Mouse (Mus musculus): ENCODE measurements around the gene Pank4.

Pank4 gene

GRCm38 (mm10) chr4:154963901-154964580 is at the start of gene Pank4:
Pank4 (plus strand) TSS chr4:154964123.
- DNase-seq (ENCODE audit: low read depth) = peak; percentile 89

GRCm38 (mm10) chr4:154914252-154914651 is 49.7 kb upstream of the Pank4 start:
- DNase-seq (ENCODE audit: low read depth) = no peak

- no peak for DNase-seq (ENCODE audit: low read depth)
Measured at GRCm38 (mm10) chr4:154914707-154915106, 49.2 kb upstream of the Pank4 start.

- DNase-seq (ENCODE audit: low read depth) = no peak
Measured at GRCm38 (mm10) chr4:154915286-154915685, 48.6 kb upstream of the Pank4 start.

- DNase-seq (ENCODE audit: low read depth) = no peak
Measured at GRCm38 (mm10) chr4:154916662-154917061, 47.3 kb upstream of the Pank4 start.

GRCm38 (mm10) chr4:154922291-154922690 is 41.6 kb upstream of the Pank4 start:
- no peak for DNase-seq (ENCODE audit: low read depth)

GRCm38 (mm10) chr4:154922931-154923330 is 41.0 kb upstream of the Pank4 start:
- no peak for DNase-seq (ENCODE audit: low read depth)

GRCm38 (mm10) chr4:154925413-154925812 is 38.5 kb upstream of the Pank4 start:
- DNase-seq (ENCODE audit: low read depth) = no peak

- no peak for DNase-seq (ENCODE audit: low read depth)
Measured at GRCm38 (mm10) chr4:154926969-154927898, 36.7 kb upstream of the Pank4 start.

- DNase-seq (ENCODE audit: low read depth) = no peak
Measured at GRCm38 (mm10) chr4:154927899-154928337, 36.0 kb upstream of the Pank4 start.

- DNase-seq (ENCODE audit: low read depth) = peak; percentile 76
Measured at GRCm38 (mm10) chr4:154928395-154929087, 35.4 kb upstream of the Pank4 start, which contains the start of gene Tnfrsf14. Tnfrsf14 (minus strand) TSS chr4:154928563.

GRCm38 (mm10) chr4:154929088-154929660 is 34.7 kb upstream of the Pank4 start:
- no peak for DNase-seq (ENCODE audit: low read depth)

- no peak for DNase-seq (ENCODE audit: low read depth)
Measured at GRCm38 (mm10) chr4:154933306-154933907, 30.5 kb upstream of the Pank4 start.

GRCm38 (mm10) chr4:154934800-154935199 is 29.1 kb upstream of the Pank4 start:
- no peak for DNase-seq (ENCODE audit: low read depth)

- no peak for DNase-seq (ENCODE audit: low read depth)
Measured at GRCm38 (mm10) chr4:154935788-154936187, 28.1 kb upstream of the Pank4 start.

- DNase-seq (ENCODE audit: low read depth) = no peak
Measured at GRCm38 (mm10) chr4:154936542-154937255, 27.2 kb upstream of the Pank4 start.

- DNase-seq (ENCODE audit: low read depth) = no peak
Measured at GRCm38 (mm10) chr4:154937746-154938145, 26.2 kb upstream of the Pank4 start.

GRCm38 (mm10) chr4:154940156-154940555 is 23.8 kb upstream of the Pank4 start:
- DNase-seq (ENCODE audit: low read depth) = no peak

GRCm38 (mm10) chr4:154941831-154942230 is 22.1 kb upstream of the Pank4 start:
- DNase-seq (ENCODE audit: low read depth) = no peak

- no peak for DNase-seq (ENCODE audit: low read depth)
Measured at GRCm38 (mm10) chr4:154942632-154943322, 21.1 kb upstream of the Pank4 start.
